Mouse (Mus musculus): Measurements from ENCODE around the gene Ly6g5c. TPM values are rescaled to one million over a fixed set of nuclear protein-coding genes. Genes with fewer than 3 reads are reported as not detected.

Gene Ly6g5c
- polyA plus RNA-seq, 1 experiment from 2014 or later: not detected

GRCm38 (mm10) chr17:35070556-35071229, 37.4 kb upstream of the Ly6g5c start:
- no peak overlapping the region for H3K4me2 ChIP-seq (ENCODE audit: low read depth, low read length)
- no peaks in the 10 kb centered on the region for H3K9me3 ChIP-seq (ENCODE audit: low read length)
- ATAC-seq: no peak
- H3K9ac ChIP-seq (replicated peaks): no peak overlapping the region; the same call in 1 of the 2 replicates
- TF ChIP-seq EP300 (IDR thresholded peaks at IDR 0.05; ENCODE audit: low read depth): no peak
- TF ChIP-seq CTCF (IDR thresholded peaks at IDR 0.05; ENCODE audit: low read depth): no peak
- 45% methylated on average over 6 of the region's 6 CpGs for WGBS (ENCODE audit: insufficient replicate concordance)
- peaks cover 2% of the 10 kb centered on the region for H3K4me1 ChIP-seq (ENCODE audit: insufficient read depth)
- no peaks in the 10 kb centered on the region for H3K36me3 ChIP-seq (replicated peaks; ENCODE audit: insufficient read depth, low read length)
- no peak for DNase-seq
- no peak overlapping the region for H3K4me3 ChIP-seq (ENCODE audit: low read depth, low read length)
- H3K27ac ChIP-seq (ENCODE audit: low read depth): no peak overlapping the region
- H3K27me3 ChIP-seq (ENCODE audit: insufficient read depth, low read length): peaks cover 25% of the 10 kb centered on the region

GRCm38 (mm10) chr17:35071454-35071853, 36.6 kb upstream of the Ly6g5c start:
- H3K36me3 ChIP-seq (replicated peaks; ENCODE audit: insufficient read depth, low read length): no peaks in the 10 kb centered on the region
- WGBS (ENCODE audit: insufficient replicate concordance): 73% methylated on average over 9 of the region's 9 CpGs
- peaks cover 22% of the 10 kb centered on the region for H3K27me3 ChIP-seq (ENCODE audit: insufficient read depth, low read length)
- no peak for ATAC-seq
- H3K27ac ChIP-seq (ENCODE audit: low read depth): no peak overlapping the region
- no peak overlapping the region for H3K4me2 ChIP-seq (ENCODE audit: low read depth, low read length)
- no peaks in the 10 kb centered on the region for H3K9me3 ChIP-seq (ENCODE audit: low read length)
- no peak for DNase-seq
- TF ChIP-seq EP300 (IDR thresholded peaks at IDR 0.05; ENCODE audit: low read depth) (no peak), CTCF (IDR thresholded peaks at IDR 0.05; ENCODE audit: low read depth) (no peak)
- no peaks in the 10 kb centered on the region for H3K4me1 ChIP-seq (ENCODE audit: insufficient read depth)
- no peak overlapping the region for H3K9ac ChIP-seq (replicated peaks)
- no peak overlapping the region for H3K4me3 ChIP-seq (ENCODE audit: low read depth, low read length)

- H3K4me3 ChIP-seq (ENCODE audit: low read depth, low read length): no peak overlapping the region
- no peak overlapping the region for H3K9ac ChIP-seq (replicated peaks)
- 0 out of 2 replicates have a peak, but pooled peaks cover 7% of the 10 kb centered on the region for H3K27me3 ChIP-seq (ENCODE audit: insufficient read depth, low read length)
- no peak for TF ChIP-seq EP300 (IDR thresholded peaks at IDR 0.05; ENCODE audit: low read depth)
- TF ChIP-seq CTCF (IDR thresholded peaks at IDR 0.05; ENCODE audit: low read depth): no peak
- H3K4me2 ChIP-seq (ENCODE audit: low read depth, low read length): no peak overlapping the region
- H3K4me1 ChIP-seq (ENCODE audit: insufficient read depth): 0 out of 2 replicates have a peak, but pooled peaks cover 2% of the 10 kb centered on the region
- H3K36me3 ChIP-seq (replicated peaks; ENCODE audit: insufficient read depth, low read length): no peaks in the 10 kb centered on the region
- DNase-seq (no peak), ATAC-seq (no peak)
- 36% methylated on average over 17 of the region's 17 CpGs for WGBS (ENCODE audit: insufficient replicate concordance)
- no peak overlapping the region for H3K27ac ChIP-seq (ENCODE audit: low read depth)
- no peaks in the 10 kb centered on the region for H3K9me3 ChIP-seq (ENCODE audit: low read length)
Observed at GRCm38 (mm10) chr17:35074097-35074496, 34.0 kb upstream of the Ly6g5c start.

GRCm38 (mm10) chr17:35076507-35077176, 31.4 kb upstream of the Ly6g5c start, which contains the start of gene Ly6g6e:
Gene Ly6g6e, plus strand, starts transcription at chr17:35076902.
- no peaks in the 10 kb centered on the region for H3K9me3 ChIP-seq (ENCODE audit: low read length)
- no peaks in the 10 kb centered on the region for H3K36me3 ChIP-seq (replicated peaks; ENCODE audit: insufficient read depth, low read length)
- H3K4me1 ChIP-seq (ENCODE audit: insufficient read depth): peaks cover 14% of the 10 kb centered on the region
- peak within 1 kb of the TSS; percentile 41; the same call in 1 of the 2 replicates for H3K27ac ChIP-seq (ENCODE audit: low read depth)
- 0 out of 2 replicates have a peak, but pooled peaks cover 4% of the 10 kb centered on the region for H3K27me3 ChIP-seq (ENCODE audit: insufficient read depth, low read length)
- ATAC-seq: no peak
- TF ChIP-seq CTCF (IDR thresholded peaks at IDR 0.05; ENCODE audit: low read depth) (no peak), EP300 (IDR thresholded peaks at IDR 0.05; ENCODE audit: low read depth) (no peak)
- H3K4me2 ChIP-seq (ENCODE audit: low read depth, low read length): peak within 1 kb of the TSS; percentile 53
- DNase-seq: no peak
- 0 out of 2 replicates have a peak within 1 kb of the TSS, but pooled peaks have one; percentile 12 for H3K4me3 ChIP-seq (ENCODE audit: low read depth, low read length)
- H3K9ac ChIP-seq (replicated peaks): peak within 1 kb of the TSS; percentile 22
- WGBS (ENCODE audit: insufficient replicate concordance): 40% methylated on average over 10 of the region's 10 CpGs

- Histone ChIP-seq H3K9ac (replicated peaks) (no peak overlapping the region; the same call in 1 of the 2 replicates), H3K4me1 (ENCODE audit: insufficient read depth) (peaks cover 14% of the 10 kb centered on the region), H3K36me3 (replicated peaks; ENCODE audit: insufficient read depth, low read length) (no peaks in the 10 kb centered on the region), H3K27me3 (ENCODE audit: insufficient read depth, low read length) (0 out of 2 replicates have a peak, but pooled peaks cover 4% of the 10 kb centered on the region), H3K4me3 (ENCODE audit: low read depth, low read length) (0 out of 2 replicates have a peak overlapping the region, but pooled peaks have one; percentile 12), H3K27ac (ENCODE audit: low read depth) (peak overlapping the region; percentile 41; the same call in 1 of the 2 replicates), H3K4me2 (ENCODE audit: low read depth, low read length) (peak overlapping the region; percentile 53; the same call in 1 of the 2 replicates), H3K9me3 (ENCODE audit: low read length) (no peaks in the 10 kb centered on the region)
- DNase-seq: no peak
- no peak for ATAC-seq
- TF ChIP-seq CTCF (IDR thresholded peaks at IDR 0.05; ENCODE audit: low read depth) (no peak), EP300 (IDR thresholded peaks at IDR 0.05; ENCODE audit: low read depth) (no peak)
- WGBS (ENCODE audit: insufficient replicate concordance): 39% methylated on average over 2 of the region's 2 CpGs
Observed at GRCm38 (mm10) chr17:35077285-35077684, 30.8 kb upstream of the Ly6g5c start.

- Histone ChIP-seq H3K4me2 (ENCODE audit: low read depth, low read length) (peak within 1 kb of the TSS; percentile 53), H3K36me3 (replicated peaks; ENCODE audit: insufficient read depth, low read length) (no peaks in the 10 kb centered on the region), H3K4me3 (ENCODE audit: low read depth, low read length) (0 out of 2 replicates have a peak within 1 kb of the TSS, but pooled peaks have one; percentile 12), H3K9ac (replicated peaks) (peak within 1 kb of the TSS; percentile 22), H3K4me1 (ENCODE audit: insufficient read depth) (peaks cover 14% of the 10 kb centered on the region), H3K27ac (ENCODE audit: low read depth) (peak within 1 kb of the TSS; percentile 41; the same call in 1 of the 2 replicates), H3K9me3 (ENCODE audit: low read length) (no peaks in the 10 kb centered on the region), H3K27me3 (ENCODE audit: insufficient read depth, low read length) (0 out of 2 replicates have a peak, but pooled peaks cover 4% of the 10 kb centered on the region)
- ATAC-seq: peak; percentile 42; the same call in 1 of the 2 replicates
- DNase-seq: peak; percentile 55
- TF ChIP-seq CTCF (IDR thresholded peaks at IDR 0.05; ENCODE audit: low read depth): peak; percentile 63
- no peak for TF ChIP-seq EP300 (IDR thresholded peaks at IDR 0.05; ENCODE audit: low read depth)
- WGBS (ENCODE audit: insufficient replicate concordance): 9% methylated on average over 12 of the region's 14 CpGs
Observed at GRCm38 (mm10) chr17:35077786-35078233, 30.3 kb upstream of the Ly6g5c start, which contains the start of gene Ly6g6d. Gene Ly6g6d, minus strand, starts transcription at chr17:35078065.
